In the genomic region with DNA sequence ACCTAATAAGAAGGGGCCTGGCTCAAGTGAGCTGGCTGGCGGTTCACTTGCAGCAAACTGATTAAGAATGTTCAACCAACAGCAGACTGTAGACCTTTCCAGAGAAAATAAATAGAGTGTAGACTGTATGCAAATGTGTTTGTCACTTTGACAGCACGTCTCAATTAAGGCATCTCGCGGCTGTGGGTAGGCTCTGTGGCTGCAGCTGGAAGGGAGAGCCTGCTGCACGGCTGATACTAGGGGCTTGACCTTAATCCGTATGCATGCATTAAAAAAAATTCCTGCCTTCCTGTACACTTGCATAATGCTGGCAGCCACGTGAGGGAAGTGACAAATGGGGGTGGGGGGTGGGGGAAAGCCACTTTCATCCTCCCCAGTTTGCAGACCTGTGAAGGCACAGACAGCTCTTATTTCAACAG, we compare ENCODE assay signal across 9 mouse cellular contexts.
DNase-seq lines count a peak whose midpoint lies in the region; ATAC-seq lines count a peak whose summit lies in the region.
"Had no signal": no experiment of that assay in that cellular context is flagged by ENCODE, and none has a peak within 500 bp of the region (broad histone marks: within the 10 kb centered on the region; RNA-seq: fewer than 3 reads in every experiment).

No protein-coding gene starts in this region.

- no peak overlapping the region for H3K4me3 ChIP-seq in hindbrain, embryonic 11.5 days (ENCODE audit: low read depth, low read length)
- no peak overlapping the region for H3K4me3 ChIP-seq in midbrain, embryonic 15.5 days
- H3K4me3 ChIP-seq: myocyte had no signal

- H3K27me3 ChIP-seq in hindbrain, embryonic 11.5 days (ENCODE audit: control insufficient read depth, insufficient read depth, low read length), result no peaks in the 10 kb centered on the region
- H3K27me3 ChIP-seq in midbrain, embryonic 15.5 days (replicated peaks), result no peaks in the 10 kb centered on the region

- peak overlapping the region; percentile 61; the same call in 1 of the 2 replicates for H3K27ac ChIP-seq in hindbrain, embryonic 11.5 days (ENCODE audit: low read depth, low read length)
- H3K27ac ChIP-seq in midbrain, embryonic 15.5 days, result peak overlapping the region; percentile 76

- WGBS in hindbrain, embryonic 11.5 days, result 2% methylated on average over 7 of the region's 7 CpGs
- 6% methylated on average over 7 of the region's 7 CpGs for WGBS in midbrain, embryonic 15.5 days

- H3K36me3 ChIP-seq in hindbrain, embryonic 11.5 days (ENCODE audit: control insufficient read depth, insufficient read depth, low read length), result no peaks in the 10 kb centered on the region
- H3K36me3 ChIP-seq in midbrain, embryonic 15.5 days (replicated peaks), result no peaks in the 10 kb centered on the region

- no peak overlapping the region for H3K9ac ChIP-seq in hindbrain, embryonic 11.5 days (ENCODE audit: low read depth, low read length)
- no peak overlapping the region for H3K9ac ChIP-seq in midbrain, embryonic 15.5 days

- no peaks in the 10 kb centered on the region for H3K9me3 ChIP-seq in hindbrain, embryonic 11.5 days (ENCODE audit: control insufficient read depth, low read length)
- H3K9me3 ChIP-seq in midbrain, embryonic 15.5 days, result no peaks in the 10 kb centered on the region

- no peak overlapping the region for H3K4me2 ChIP-seq in hindbrain, embryonic 11.5 days (replicated peaks; ENCODE audit: low read depth, low read length)
- no peak overlapping the region for H3K4me2 ChIP-seq in midbrain, embryonic 15.5 days

- peak; percentile 53 for ATAC-seq in frontal cortex, adult (ENCODE audit: low TSS enrichment)
- ATAC-seq in hindbrain, embryonic 11.5 days (ENCODE audit: low FRiP score), result peak; percentile 89
- peak; percentile 92 for ATAC-seq in midbrain, embryonic 15.5 days (replicated peaks)

- no peak for DNase-seq in frontal cortex, postnatal 25 days (ENCODE audit: low spot score in 2 of 2)
- DNase-seq in embryo, embryonic 11 days, result peak; percentile 73
- peak; percentile 51 for DNase-seq in hindbrain, embryonic 11.5 days (ENCODE audit: low spot score)
- no peak for DNase-seq in adrenal gland, postnatal 4 days (ENCODE audit: low spot score in 2 of 2)
- DNase-seq in kidney, adult 9 months, result no peak
- no peak for DNase-seq in right cerebral cortex, postnatal 4 days

- peaks cover 8% of the 10 kb centered on the region; the same call in 1 of the 2 replicates for H3K4me1 ChIP-seq in hindbrain, embryonic 11.5 days (replicated peaks; ENCODE audit: control insufficient read depth, insufficient read depth, low read length)
- peaks cover 16% of the 10 kb centered on the region for H3K4me1 ChIP-seq in midbrain, embryonic 15.5 days

Comparison
In these comparisons a context has a peak if more than half of its experiments do, and no peak if none do; other contexts are left out.
1. DNase-seq: peak in embryo, embryonic 11 days (single experiment) and hindbrain, embryonic 11.5 days (single experiment); none in frontal cortex, postnatal 25 days (0 of 2), adrenal gland, postnatal 4 days (0 of 2), kidney, adult 9 months (single experiment) and right cerebral cortex, postnatal 4 days (single experiment).
2. Peak in every context shown above with its lines, with median percentiles within 50 percentile points of each other: ATAC-seq.